Mouse (Mus musculus) left cerebral cortex, postnatal 4 days (tissue): Measurements from ENCODE around the gene Slco2a1. TPM values are rescaled to one million over a fixed set of nuclear protein-coding genes. Genes with fewer than 3 reads are reported as not detected.

Experiments used
- DNase-seq: peaks from one replicate; pipeline ENCODE4 v3.0.0-alpha.2; 2022
- intact Hi-C: fragments of 180-260 bp; cut with DNase I; formaldehyde crosslinking; loops from one replicate; pipeline ENCODE4 v1.15.1; 2025
- total RNA-seq, 2 experiments: library from RNA; stranded (reverse); gene quantifications; 2 replicates each; pipeline ENCODE4 v1.2.3; 2021

The Slco2a1 gene
- total RNA-seq, 2 experiments from 2014 or later = 3.9 to 4.7 TPM

DNA sequence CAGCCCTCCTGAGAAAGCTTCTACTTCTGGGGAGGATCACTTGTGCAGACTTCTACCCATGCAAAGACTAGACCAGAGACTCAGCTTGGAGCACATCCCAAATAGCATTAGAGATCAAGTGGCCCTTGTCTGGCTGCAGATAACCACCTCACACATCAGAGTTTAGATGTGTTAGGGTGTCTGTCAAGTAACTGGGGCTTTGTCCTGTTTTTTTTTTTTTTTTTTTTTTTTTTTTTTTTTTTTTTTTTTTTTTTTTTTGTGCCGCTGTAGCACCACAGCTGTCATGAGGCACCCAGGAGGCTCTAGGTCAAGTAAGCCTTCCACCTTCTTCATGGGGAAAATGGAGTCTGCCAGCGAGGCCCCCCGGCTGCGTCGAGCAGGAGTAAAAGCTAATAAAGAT, 42.7 kb downstream of the Slco2a1 start:
- intact Hi-C loops = no loop called here

DNA sequence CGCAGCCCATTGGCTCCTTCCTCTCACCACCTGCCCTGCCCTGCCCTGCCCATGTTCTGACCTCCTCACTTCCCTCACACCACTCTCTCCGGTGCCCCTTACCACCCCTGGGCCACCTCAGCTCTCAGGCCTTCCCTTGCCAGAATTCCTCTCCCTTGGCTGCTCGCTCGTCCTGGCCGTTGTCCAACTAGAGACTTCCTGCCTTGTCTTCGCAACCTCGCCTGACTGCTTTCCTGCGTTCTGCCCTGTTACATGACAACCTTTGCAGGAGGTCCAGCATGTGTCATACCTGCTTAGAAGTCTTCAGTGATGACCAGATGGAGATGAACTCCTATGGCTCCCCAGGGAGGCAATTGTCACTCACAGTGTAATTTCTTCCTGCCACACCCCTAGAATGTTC, 43.7 kb downstream of the Slco2a1 start:
- intact Hi-C loops = no loop called here
- DNase-seq = peak; percentile 67

More for the DNA sequence above, 42.7 kb downstream of the Slco2a1 start:
- DNase-seq = no peak

DNA sequence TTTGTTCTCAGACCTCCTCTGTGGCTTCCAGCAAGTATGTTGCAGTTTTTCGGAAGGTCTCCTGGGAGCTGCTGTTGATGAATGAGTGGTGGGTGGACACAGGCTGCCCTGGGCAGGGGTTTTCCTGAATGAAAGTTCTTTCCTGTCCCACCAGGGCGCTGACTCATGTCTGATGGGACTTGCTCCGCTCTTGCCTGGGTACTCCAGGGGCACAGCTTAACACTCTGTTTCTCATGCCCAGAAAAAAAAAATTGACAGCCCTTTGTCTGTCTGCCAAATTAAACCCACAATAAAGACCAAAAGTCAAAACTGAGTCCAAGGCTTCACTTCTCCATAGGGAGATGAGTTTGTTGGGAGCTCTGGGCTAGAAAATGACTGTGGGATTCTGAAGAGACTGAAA, 44.9 kb downstream of the Slco2a1 start:
- intact Hi-C loops = no loop called here
- no peak for DNase-seq

DNA sequence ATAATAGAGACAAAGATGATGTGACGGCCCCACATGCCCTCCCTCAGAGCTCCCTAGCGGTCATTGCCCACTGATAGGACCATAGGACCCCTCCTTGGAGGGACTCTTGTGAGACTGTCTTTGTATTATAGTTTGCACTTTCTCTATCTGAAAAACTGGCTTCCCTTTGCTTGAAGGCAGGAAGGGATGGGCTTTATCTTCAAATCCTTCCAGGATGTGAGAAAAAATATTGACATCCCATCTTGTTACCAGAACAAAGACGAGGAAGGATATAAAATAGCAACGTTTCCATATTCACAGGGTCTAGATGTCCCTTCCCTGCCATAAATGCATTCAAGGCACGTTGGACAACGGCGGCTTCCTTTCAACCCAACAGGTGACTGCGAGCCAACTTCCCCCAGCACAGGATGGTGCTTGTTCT, 48.5 kb downstream of the Slco2a1 start:
- intact Hi-C loops = no loop called here

DNA sequence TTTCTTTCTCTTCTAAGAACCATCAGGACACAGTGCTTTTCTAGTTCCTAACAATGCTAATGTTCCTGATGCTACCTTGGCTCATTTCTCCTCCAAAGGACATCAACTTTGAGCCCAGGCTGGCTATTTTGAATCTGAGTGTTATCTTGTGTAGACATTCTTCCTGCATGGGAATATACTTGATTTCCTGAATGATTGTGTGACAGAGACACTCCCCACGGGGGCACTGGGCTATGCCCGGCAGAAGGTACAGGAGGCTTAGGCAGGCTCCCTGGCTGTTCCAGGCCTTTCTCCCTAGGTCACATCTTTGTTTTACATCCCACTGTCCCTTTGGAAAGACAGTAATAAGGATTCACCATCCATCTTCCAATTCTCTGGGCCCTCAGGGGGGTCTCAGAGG, 49.8 kb downstream of the Slco2a1 start:
- DNase-seq = no peak
- intact Hi-C loops = no loop called here

More for the DNA sequence above, 48.5 kb downstream of the Slco2a1 start:
- no peak for DNase-seq

DNA sequence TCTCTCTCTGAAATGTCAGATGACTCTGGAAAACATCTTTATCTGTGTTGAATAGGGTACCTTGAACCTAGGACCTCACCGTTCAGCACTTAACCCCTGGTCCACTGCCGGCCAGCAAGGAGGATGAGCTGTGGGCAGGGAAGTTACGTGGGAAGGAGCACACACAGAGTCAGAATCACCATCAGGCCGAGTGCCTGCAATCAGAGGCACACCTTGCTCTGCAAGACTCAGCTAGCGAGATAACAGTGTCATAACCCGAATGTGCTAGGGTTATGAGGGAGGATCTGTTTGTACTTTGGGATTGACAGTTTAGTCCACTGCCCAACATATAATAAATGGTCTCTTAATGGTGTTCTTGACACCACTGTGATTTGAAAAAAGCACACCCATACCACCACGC, 50.2 kb downstream of the Slco2a1 start:
- intact Hi-C loops = no loop called here
- no peak for DNase-seq

DNA sequence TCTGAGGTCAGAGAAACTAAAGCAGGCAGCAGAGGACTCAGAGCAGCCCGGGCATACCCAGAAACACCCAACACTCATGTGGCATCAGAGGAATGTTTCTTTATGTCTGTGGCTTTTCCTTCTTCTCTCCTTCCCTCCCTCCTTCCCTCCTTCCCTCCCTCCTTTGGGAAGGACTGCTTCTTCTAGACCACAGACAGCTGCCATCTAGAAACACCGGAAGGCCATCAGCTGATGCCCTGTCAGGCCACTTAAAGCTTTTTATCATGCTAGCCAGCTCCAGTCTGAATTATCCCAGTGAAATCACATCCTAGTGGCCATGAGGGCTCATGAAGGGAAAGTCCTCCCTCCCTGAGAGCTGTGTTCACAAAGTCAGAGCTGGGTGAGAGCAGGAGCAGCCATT, 52.1 kb downstream of the Slco2a1 start:
- intact Hi-C loops = no loop called here
- DNase-seq = no peak

DNA sequence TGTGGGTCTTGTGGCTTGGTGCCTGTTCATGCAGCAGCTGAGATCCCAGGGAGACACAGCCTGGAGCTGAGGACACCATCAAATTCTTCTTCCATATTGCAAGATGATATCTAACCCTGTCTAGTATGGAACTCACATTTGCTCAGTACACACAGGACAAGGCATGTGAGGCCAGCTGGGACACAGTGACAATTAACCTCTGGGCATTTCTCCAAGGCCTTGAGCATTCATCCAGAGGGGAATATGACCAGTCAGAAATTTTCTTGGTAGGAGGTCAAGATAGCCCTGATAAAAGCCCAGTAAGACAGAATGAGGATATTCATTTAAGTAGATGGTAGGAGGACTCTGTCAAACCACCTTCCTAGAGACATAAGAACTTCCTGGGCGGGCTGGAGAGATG, 56.9 kb downstream of the Slco2a1 start:
- DNase-seq = no peak
- intact Hi-C loops = no loop called here

DNA sequence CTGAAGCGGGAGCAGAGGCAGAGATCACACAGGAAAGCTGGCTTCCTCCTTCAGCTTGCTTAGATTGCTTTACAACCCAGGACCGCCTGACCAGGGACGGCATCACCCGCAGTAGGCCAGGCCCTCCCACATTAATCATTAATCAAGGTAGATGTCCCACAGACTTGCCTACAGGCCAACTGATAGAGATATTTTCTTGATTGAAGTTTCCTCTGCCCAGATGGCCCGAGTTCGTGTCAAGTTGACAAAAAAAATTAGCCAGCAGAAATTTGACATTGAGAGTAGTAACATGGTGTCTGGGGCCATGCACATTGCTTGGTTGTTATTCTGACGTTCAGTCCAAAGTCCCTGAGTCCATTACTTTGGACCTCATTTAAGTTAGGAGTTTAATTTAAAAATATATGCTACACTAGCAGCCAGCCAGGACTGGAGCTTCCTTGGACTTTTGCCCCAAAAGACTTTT, 60.6 kb downstream of the Slco2a1 start:
- no peak for DNase-seq
- intact Hi-C loops = no loop called here

DNA sequence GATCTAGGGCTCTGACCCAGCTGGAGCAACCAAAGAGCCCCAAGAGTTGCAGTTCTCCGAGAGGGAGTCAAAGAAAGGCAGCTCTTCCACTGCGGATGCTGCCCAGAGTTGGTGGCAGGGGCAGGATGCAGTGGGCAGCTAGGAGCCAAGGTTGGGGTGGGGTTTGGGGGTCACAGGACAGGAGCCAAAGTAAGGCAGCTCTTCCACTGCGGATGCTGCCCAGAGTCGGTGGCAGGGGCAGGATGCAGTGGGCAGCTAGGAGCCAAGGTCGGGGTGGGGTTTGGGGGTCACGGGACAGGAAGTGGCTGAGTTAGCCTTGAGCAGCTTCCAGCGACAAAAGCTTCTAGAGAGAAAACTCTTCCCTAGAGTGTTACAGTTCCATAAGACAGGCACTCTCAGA, 65.3 kb downstream of the Slco2a1 start:
- intact Hi-C loops = no loop called here
- DNase-seq = no peak

DNA sequence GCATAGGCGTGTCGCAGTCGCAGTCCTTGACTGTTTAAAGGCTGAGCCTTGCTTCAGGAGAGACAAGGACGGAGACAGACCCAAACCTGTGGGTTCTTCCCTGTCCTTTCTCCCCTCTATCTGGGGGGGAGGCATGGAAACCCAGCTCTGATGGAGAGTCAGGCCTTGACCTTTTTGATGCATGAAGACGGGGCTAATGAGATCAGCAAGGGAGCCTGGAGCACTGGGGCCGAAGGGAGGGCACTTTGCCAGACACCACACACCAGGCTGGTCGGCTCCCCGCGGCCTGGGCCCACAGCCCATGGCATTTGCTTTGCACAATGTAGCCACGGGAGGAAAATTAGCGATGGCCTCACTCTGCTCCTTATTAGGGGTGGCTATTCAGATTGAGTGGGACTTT, 66.5 kb downstream of the Slco2a1 start:
- intact Hi-C loops = no loop called here
- peak; percentile 58 for DNase-seq

DNA sequence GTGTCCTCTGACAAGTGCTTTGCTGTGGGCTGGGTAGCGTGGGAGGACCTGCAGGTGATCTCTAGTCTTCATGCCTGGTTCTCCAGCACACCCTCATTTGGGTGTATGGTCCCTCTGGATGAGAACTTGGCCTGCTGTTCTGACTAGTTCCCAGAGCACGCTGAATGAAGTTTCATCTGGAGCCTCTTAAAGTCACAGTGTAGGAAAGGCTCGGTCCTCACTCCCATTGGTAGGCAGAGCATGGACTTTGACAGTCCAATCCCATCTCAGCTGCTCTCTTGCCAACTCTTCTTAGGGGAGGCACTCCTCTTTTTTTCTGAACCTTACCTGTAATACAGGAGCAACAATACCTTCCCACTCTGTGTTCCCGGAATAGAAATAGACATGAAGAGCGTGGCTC, 67.7 kb downstream of the Slco2a1 start:
- intact Hi-C loops = no loop called here
- no peak for DNase-seq

DNA sequence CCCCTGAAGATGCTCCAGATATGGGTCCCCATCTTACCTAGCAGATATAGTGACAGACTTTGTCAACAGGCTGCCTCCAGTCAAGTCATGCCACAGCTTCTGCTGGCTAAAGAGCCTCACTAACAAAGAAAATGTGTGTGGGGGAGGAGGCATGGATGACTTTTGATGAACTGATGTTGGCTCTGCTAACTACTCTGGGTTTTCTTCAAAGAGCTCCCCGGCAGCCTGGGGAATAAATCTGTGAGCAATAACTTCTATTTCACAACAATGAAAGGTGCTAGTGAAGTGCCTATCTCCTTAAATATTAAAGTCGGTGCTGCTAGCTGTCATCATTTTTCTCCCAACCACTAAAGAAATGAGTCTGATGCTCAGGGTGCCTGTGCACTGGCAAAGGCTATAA, 72.0 kb downstream of the Slco2a1 start:
- intact Hi-C loops = no loop called here
- no peak for DNase-seq

DNA sequence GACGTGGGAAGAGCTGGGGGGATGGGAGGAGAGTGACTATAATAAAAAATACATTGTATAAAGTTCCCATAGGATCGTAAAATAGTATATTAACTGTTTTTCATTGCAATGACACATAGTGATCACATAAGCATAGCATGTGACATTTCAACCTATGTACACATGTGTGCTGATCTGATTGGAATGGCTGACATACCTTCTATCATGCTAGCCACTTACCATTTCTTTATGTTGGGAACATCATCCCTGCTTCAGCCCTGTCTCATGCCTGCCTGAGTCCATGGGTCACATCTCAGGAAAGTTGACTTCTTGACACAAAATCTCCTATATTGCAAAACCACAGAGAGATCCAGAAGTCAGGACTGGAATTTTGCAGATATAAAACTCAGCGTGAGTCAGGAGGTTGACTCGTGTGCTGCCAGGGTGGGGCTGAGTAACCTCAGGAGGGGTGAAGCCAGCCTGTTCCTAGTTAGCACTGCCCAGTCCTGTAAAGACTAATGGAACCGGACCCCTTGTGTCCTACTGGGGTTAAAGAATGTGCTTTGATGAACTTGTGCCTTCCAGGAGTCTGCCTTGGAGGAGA, 73.0 kb downstream of the Slco2a1 start:
- intact Hi-C loops = no loop called here
- no peak for DNase-seq

DNA sequence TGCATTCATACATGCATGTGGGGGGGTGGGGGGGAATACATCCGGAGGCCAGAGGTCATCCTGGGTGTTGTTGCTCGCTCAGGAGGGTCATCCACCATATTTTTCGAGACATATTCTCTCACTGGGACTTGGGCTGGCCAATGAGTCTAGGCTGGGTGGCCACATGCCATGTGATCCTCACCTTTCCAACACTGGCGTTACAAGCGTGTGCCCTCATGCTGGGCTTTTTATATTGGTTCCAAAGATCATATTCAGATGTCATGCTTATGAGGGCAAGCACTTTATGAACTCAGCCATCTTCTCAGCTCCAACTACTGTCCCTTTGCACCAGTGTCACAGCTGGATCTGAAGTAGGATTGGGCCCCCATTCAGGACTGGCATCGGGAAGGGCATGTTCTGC, 75.1 kb downstream of the Slco2a1 start:
- no peak for DNase-seq

DNA sequence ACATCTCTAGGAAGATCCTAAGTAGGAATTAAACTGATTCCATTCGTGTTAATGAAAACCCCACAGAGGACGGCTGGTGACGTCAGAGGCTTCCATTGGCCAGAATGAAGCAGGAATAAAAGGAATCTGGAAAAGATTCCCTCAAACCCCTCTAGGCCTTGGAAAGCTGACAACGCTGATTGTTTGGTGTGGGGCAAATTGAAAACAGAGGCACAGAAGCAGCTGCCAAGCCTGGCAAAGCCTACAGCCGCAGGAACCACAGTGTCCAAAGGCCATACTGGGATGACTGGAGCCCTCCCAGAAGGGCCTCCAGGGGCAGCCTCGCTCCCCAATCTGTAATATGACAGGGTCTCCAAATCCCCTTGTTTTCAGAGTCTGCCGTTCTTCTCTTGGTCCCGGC, 78.3 kb downstream of the Slco2a1 start:
- peak; percentile 85 for DNase-seq
- intact Hi-C loops = no loop called here

More for the DNA sequence above, 75.1 kb downstream of the Slco2a1 start:
- intact Hi-C loops = no loop called here

DNA sequence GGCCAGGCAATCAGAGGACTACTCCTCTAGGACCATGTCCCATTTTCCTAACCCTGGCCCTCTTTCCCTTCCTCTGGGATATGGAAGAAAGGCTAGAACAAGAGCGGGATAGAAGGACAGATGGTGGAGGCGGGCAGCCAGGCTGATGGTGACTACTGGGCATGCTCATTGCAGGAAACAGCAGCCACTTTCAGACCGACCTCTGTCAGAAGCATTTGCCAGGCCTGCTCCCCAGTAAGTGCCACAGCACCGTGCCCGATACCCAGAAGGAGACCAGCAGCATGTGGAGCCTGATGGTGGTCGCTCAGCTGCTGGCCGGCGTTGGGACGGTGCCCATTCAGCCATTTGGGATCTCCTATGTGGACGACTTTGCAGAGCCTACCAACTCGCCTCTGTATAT, 79.1 kb downstream of the Slco2a1 start:
- intact Hi-C loops = no loop called here
- DNase-seq = peak; percentile 88

DNA sequence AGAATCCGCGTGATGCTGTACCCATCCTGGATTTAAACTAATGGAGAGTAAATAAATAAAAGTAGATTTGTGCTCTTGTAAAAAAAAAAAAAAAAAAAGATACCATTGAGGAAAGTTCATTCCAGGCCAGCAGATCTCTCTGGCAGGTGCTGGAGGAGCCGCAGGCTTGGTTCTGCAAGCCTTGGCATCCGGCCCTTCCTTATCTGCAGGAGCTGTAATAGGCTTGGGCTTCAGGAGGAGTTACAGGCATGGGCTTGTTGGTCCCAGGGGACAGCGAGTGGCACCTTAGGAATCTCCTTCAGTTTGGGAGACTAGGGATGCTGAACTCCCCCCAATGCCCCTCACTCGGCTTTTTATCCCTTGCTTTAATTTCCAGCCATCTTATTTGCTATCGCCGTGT, 80.3 kb downstream of the Slco2a1 start:
- intact Hi-C loops = no loop called here
- peak; percentile 58 for DNase-seq

DNA sequence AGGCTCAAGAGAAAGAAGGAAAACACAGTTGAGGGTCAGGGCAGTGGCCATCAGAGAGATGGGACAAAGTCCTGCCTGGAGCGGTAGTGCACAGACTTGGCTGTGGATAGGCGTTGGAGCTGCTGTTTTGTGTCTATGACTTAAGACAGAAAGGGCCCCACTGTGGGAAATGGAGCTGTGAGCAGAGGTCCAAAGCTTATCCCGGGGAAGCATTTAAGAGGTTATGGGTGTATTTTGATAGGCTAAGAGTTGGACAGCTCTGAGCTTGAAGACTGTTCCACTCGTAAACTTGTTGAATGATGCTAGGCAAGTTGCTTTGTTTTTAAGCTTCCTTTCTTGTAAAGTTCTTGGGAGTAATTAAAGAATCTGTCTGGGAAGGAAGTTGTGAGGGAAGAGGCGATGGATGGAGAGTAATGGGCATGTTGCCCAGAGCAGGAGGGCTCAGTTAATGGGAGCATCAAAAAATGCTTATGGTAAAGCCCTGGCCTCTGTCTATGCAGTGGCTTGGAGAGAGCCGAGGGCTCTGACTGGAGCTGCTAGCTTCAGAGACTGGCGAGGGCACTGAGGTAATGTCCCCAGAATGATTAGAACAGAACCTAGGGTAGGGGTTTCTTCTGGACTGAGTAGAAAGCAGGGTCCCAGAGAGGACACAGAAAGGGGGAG, 83.2 kb downstream of the Slco2a1 start:
- no peak for DNase-seq
- intact Hi-C loops = no loop called here

DNA sequence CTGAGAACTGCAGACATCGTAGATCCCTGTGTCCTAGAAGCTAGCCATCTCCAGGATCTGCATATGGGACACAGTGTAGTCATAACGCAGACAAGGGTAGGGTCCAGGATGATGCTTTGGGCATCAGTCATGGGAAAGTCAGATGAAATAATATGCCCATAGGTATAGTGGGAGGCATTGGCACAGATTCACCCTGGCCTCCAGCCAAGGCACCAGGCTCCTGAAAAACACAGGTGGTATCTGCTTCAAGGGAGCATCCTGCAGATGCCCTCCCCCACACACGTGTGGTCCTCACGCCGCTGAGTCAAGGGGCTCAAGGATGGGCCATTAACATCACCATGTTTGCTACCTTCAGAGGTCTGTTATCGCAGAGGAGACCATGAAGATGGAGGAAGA, 83.7 kb downstream of the Slco2a1 start:
- DNase-seq = no peak
- intact Hi-C loops = no loop called here

DNA sequence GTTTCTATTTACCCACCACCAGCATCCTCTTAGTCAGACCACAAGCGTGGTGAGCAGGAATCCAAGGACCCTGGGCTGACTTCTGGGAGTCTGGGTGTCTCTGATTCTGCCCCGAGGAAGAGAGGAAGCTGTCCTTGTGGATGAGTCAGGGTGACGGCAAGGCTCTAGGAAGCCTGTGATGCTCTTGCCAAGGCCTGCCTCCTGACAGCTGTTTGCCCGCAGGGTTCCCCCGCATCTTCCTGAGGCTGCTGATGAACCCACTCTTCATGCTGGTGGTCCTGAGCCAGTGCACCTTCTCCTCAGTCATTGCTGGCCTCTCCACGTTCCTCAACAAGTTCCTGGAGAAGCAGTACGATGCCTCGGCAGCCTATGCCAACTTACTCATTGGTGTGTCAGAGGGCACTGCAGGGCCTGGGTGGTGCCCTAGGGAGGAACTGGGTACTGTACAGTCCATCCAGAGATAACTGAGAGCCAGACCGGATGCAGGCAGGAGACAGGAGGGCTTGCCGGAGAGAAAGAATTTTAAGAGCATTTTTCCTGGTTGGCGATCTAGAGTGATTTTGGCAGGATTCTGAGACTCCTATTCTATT, 84.5 kb downstream of the Slco2a1 start:
- DNase-seq = no peak
- intact Hi-C loops = no loop called here

DNA sequence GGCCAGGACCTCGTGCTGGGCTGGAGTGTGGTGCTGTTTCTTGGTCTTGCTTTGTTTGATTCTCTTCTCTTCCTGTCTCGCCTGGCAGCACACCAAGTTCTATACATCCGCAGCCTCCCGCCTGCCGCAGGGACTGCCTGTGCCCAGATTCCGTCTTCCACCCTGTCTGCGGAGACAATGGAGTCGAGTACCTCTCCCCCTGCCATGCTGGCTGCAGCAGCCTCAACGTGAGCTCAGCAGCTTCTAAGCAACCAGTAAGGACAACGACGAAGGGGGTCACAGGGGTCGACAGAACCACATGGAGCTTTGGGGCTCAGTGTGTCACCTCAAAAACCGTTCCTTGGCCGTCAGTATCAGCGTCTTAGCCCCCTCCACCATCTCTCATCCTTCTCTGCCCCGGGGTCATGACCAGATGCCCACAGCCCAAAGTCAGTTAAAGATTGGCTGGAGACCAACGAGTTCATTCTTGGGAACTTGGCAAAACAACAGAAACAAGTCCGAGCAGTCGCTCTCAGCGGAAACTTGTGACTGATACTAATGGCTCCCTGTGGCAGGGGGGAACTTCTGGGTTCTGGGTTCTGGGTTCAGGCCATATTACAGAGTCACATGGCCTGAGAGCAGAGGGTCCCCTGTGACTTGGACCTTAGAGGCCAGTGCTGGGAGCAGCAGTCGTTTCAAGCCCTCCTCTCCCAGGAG, 88.5 kb downstream of the Slco2a1 start:
- peak; percentile 64 for DNase-seq
- intact Hi-C loops = no loop called here
